Mouse (Mus musculus) telencephalon, adult 2 months (tissue): ENCODE measurements at regions not wholly inside any gene's neighbourhood (a gene's known extent, or its start where the extent isn't known, plus 50 kb on each side); places are given as distances from the start of the nearest gene placed in this dataset.

Experiments
- DNase-seq: peaks from one replicate; pipeline ENCODE4 v3.0.0-alpha.2; 2011; ENCODE audit warnings: low read depth, low spot score

DNA sequence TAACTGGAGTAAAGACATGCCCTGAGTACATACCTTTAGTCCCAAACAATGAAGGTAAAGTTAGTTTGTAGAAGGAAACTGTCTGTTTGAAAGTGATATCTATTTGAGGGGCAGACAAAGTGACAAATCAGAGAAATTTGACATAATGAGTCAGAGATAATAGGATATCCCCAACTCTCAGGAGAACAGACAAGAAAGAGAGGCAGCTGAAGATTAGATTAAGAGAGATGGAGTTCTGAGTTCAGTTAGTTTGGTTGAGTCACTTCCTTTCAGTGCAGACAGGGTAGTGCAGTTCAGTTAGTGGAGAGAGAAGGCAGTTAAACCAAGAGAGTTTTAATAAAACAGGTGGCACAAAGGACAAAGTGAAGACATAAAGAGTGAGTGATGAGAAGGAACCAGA, 477.4 kb upstream of the Diaph2 start:
- no peak for DNase-seq

DNA sequence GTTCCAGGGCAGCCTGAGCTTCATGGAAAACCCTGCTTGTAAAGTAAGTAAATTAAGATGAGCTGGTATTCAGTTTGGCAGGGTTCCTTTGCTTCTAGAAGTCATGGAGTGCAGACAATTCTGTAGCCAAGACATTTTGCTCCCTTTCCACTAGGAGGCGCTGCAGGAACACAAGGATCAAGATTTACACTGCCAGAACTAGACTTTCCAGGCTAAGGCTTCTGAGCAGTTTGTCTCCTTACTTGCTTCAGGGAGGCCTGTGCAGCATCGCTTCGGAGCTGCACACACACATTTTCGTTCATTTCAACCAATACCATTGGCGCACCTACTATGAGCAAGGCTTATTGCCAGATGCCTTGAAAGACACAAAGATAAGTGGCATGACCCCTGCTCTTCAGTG, 445.6 kb upstream of the Diaph2 start:
- DNase-seq = peak; percentile 55

DNA sequence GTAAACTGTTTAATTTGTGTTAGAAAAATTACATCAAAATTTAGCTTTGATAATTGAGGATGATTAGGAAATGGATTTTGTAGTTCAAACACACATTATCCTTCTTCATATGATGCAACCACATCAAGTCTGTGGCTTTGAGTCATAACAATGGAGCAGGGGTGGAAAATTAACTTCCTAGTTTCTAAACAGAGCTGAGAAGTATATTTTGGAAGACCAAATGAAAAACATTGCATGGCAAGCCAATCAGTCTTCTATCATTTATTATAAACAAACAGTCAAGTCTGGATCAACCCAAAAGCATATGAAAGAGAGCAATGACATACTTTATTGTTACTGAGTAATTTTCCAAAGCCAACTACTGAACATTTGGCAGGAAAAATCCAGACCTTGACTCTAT, 440.2 kb upstream of the Diaph2 start:
- DNase-seq = no peak

DNA sequence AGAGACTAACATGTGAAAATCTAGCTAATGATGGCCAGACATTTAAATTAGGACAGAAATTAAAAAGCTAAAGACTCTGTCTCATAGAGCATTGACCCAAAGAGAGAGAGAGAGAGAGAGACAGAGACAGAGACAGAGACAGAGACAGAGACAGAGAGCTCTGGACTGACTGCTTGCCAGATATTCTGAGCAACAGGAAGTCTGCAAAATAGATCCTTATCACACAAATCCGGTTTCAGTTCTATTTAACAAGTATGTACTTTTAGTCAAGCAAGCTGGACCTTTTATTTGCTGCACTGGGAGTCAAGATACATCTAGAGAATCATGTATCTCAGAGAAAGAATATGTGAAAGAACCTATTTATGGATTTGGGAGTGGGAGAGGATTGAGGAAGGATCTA, 420.1 kb upstream of the Diaph2 start:
- DNase-seq = no peak

DNA sequence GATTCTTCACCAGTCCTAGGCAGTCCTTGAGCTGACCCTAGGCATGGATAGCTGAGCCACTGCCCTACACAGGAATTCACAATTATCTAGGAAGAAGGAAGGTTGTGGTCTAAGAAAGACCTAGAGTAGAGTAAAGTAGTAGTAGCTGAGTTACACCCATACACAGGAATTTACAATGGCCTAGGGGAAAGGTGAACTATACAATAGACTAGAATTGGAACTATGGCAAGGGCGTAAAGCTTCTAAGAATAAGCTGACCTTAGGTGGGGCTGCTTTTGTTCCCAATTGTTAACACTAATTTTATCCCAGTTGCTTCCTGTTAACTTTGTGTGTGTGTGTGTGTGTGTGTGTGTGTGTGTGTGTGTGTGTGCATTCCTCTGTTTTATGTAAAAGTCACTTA, 416.7 kb upstream of the Diaph2 start:
- no peak for DNase-seq
